ENCODE assay signal across 20 mouse cellular contexts in the genomic region with DNA sequence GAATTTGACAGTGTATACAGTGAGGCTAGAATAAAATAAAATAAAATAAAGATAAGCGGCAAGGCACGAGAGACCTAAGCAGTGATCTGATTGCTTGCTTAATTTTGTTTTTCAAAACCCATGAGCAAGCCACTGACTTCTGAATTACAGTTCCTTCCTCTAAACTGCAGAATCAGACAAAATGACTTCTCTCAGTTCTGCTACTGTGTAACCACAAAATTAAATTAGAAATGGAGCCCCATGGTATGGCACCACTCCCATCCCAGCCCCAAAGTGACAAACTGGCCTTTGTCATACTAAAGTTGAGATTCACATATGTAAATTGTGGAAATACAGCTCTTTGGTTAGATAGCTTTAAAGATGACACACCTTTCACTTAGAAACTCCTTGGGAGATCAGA. TPM values are rescaled to one million over a fixed set of nuclear protein-coding genes. Genes with fewer than 3 reads are reported as not detected.
DNase-seq lines count a peak whose midpoint lies in the region; ATAC-seq and TF ChIP-seq lines count a peak whose summit lies in the region.
"Had no signal": no experiment of that assay in that cellular context is flagged by ENCODE, and none has a peak within 500 bp of the region (broad histone marks: within the 10 kb centered on the region; RNA-seq: fewer than 3 reads in every experiment).

No protein-coding gene starts in this region.

- in situ Hi-C loops in CH12.LX (cut with MboI; ENCODE audit: low pct_ligation_motif_present, low pct_unique_long_range_greater_than_20kb, low sequenced_read_pairs), result loop anchor here (10.0 kb wide), 1 partner anchor 188 kb away; no protein-coding TSS in a partner anchor

- no peaks in the 10 kb centered on the region for H3K27me3 ChIP-seq in CH12.LX (replicated peaks)
- H3K27me3 ChIP-seq in heart, embryonic 12.5 days (replicated peaks), result no peaks in the 10 kb centered on the region
- H3K27me3 ChIP-seq: embryonic facial prominence, embryonic 15.5 days; heart, embryonic 13.5 days; hindbrain, embryonic 15.5 days had no signal

- no peak for TF ChIP-seq POLR2A in CH12.LX (IDR thresholded peaks at IDR 0.05; ENCODE audit: low read depth, low read length)

- ATAC-seq in heart, embryonic 12.5 days (ENCODE audit: insufficient number of reproducible peaks, low FRiP score), result no peak
- ATAC-seq: forebrain, embryonic 14.5 days; inflammation-experienced regulatory T-cells, adult 6 months had no signal

- H3K27ac ChIP-seq in CH12.LX (ENCODE audit: insufficient read depth, low read depth) (no peak overlapping the region), macrophage (peak overlapping the region; percentile 95)
- H3K27ac ChIP-seq in heart, embryonic 12.5 days (ENCODE audit: poor library complexity, severe bottlenecking), result no peak overlapping the region
- H3K27ac ChIP-seq: embryonic facial prominence, embryonic 15.5 days; forebrain, embryonic 10.5 days; heart, embryonic 13.5 days; hindbrain, embryonic 15.5 days had no signal

- H3K79me2 ChIP-seq in CH12.LX (replicated peaks; ENCODE audit: control insufficient read depth, extremely low read depth, insufficient read depth, poor library complexity, severe bottlenecking) (no peaks in the 10 kb centered on the region), macrophage (ENCODE audit: inconsistent target) (no peaks in the 10 kb centered on the region)

- peak; percentile 24 for DNase-seq in CH12.LX (ENCODE audit: extremely low read depth)
- DNase-seq in ZHBTc4 (ENCODE audit: low read depth, low spot score), result peak; percentile 45
- DNase-seq in yolk sac, embryonic 10.5 days (ENCODE audit: low spot score), result no peak
- no peak for DNase-seq in layer of hippocampus, postnatal 36 days
- DNase-seq: adrenal gland, adult 2 months; adrenal gland, postnatal 25 days; cerebellum, adult 2 months; cerebellum, postnatal 10 days; embryo, embryonic 11 days; gastrocnemius, postnatal 10 days; heart, postnatal 36 days had no signal

- dilution Hi-C loops in CH12.LX (cut with MboI; ENCODE audit: extremely low pct_ligation_motif_present, extremely low pct_unique_long_range_greater_than_20kb, low sequenced_read_pairs), result no loop called here

- TF ChIP-seq CTCF in CH12.LX (conservative IDR thresholded peaks at IDR 0.05 in 1 of 2, IDR thresholded peaks at IDR 0.05 in 1 of 2; ENCODE audit: low read depth in 2 of 2, low read length in 2 of 2), result no peak

- WGBS in macrophage (ENCODE audit: missing documents), result 27% methylated on average over 2 of the region's 2 CpGs
- 82% methylated on average over 2 of the region's 2 CpGs for WGBS in heart, embryonic 12.5 days

- H3K9me3 ChIP-seq in CH12.LX (replicated peaks; ENCODE audit: low read length), result no peaks in the 10 kb centered on the region
- H3K9me3 ChIP-seq in heart, embryonic 12.5 days (replicated peaks), result no peaks in the 10 kb centered on the region
- H3K9me3 ChIP-seq: embryonic facial prominence, embryonic 15.5 days; forebrain, embryonic 10.5 days; heart, embryonic 13.5 days; hindbrain, embryonic 15.5 days had no signal

- no peak for TF ChIP-seq EP300 in CH12.LX (IDR thresholded peaks at IDR 0.05; ENCODE audit: low read length)

- H3K36me3 ChIP-seq in CH12.LX (replicated peaks in 1 of 2; ENCODE audit: control insufficient read depth in 1 of 2, insufficient read depth in 1 of 2, low read length in 1 of 2), result peaks cover 19 to 36% of the 10 kb centered on the region in 2 experiments
- peaks cover 17% of the 10 kb centered on the region for H3K36me3 ChIP-seq in macrophage (ENCODE audit: inconsistent target)
- peaks cover 27% of the 10 kb centered on the region for H3K36me3 ChIP-seq in heart, embryonic 12.5 days

- H3K4me1 ChIP-seq in CH12.LX (ENCODE audit: control insufficient read depth in 1 of 2, insufficient read depth in 2 of 2), result peaks cover 0 to 22% of the 10 kb centered on the region in 2 experiments; a peak in 2 of 4 replicates
- no peaks in the 10 kb centered on the region for H3K4me1 ChIP-seq in heart, embryonic 12.5 days (replicated peaks)
- H3K4me1 ChIP-seq: embryonic facial prominence, embryonic 15.5 days; forebrain, embryonic 10.5 days; heart, embryonic 13.5 days; hindbrain, embryonic 15.5 days had no signal

- H3K4me3 ChIP-seq in CH12.LX (replicated peaks in 1 of 3; ENCODE audit: low read depth in 2 of 3, low read length in 2 of 3, poor library complexity in 1 of 3), result no peak overlapping the region
- no peak overlapping the region for H3K4me3 ChIP-seq in macrophage (ENCODE audit: inconsistent target)
- H3K4me3 ChIP-seq in heart, embryonic 12.5 days, result no peak overlapping the region
- H3K4me3 ChIP-seq: embryonic facial prominence, embryonic 15.5 days; erythroblast, embryonic 14.5 days; forebrain, embryonic 10.5 days; heart, embryonic 13.5 days; hindbrain, embryonic 15.5 days had no signal

- H3K4me2 ChIP-seq in CH12.LX (ENCODE audit: insufficient read depth, low read depth, poor library complexity, severe bottlenecking), result no peak overlapping the region
- no peak overlapping the region for H3K4me2 ChIP-seq in heart, embryonic 12.5 days
- H3K4me2 ChIP-seq: embryonic facial prominence, embryonic 15.5 days; heart, embryonic 13.5 days; hindbrain, embryonic 15.5 days had no signal

- TF ChIP-seq RAD21 in CH12.LX (IDR thresholded peaks at IDR 0.05; ENCODE audit: low read depth, low read length), result no peak

- H3K9ac ChIP-seq in CH12.LX (ENCODE audit: insufficient read depth, low read depth), result no peak overlapping the region
- no peak overlapping the region for H3K9ac ChIP-seq in heart, embryonic 12.5 days
- H3K9ac ChIP-seq: embryonic facial prominence, embryonic 15.5 days; heart, embryonic 13.5 days; hindbrain, embryonic 15.5 days had no signal

TF ChIP-seq in CH12.LX, 34 proteins besides CTCF, POLR2A, EP300 and RAD21:
- TF ChIP-seq KAT2A (IDR thresholded peaks at IDR 0.05; ENCODE audit: insufficient replicate concordance, low read length) (no peak), IRF4 (IDR thresholded peaks at IDR 0.05; ENCODE audit: low read depth, low read length) (no peak), HCFC1 (IDR thresholded peaks at IDR 0.05; ENCODE audit: low read depth, low read length) (no peak), JUN (IDR thresholded peaks at IDR 0.05; ENCODE audit: insufficient read depth, low read depth, low read length) (no peak), ELF1 (IDR thresholded peaks at IDR 0.05; ENCODE audit: low read depth, low read length) (no peak), MAFK (IDR thresholded peaks at IDR 0.05; ENCODE audit: insufficient replicate concordance, low read length) (no peak), ZNF384 (IDR thresholded peaks at IDR 0.05; ENCODE audit: low read depth, low read length) (no peak), BHLHE40 (IDR thresholded peaks at IDR 0.05; ENCODE audit: low read depth, low read length) (no peak), SIN3A (IDR thresholded peaks at IDR 0.05; ENCODE audit: low read length) (no peak), ZMIZ1 (IDR thresholded peaks at IDR 0.05; ENCODE audit: low read depth, low read length) (no peak), TCF12 (IDR thresholded peaks at IDR 0.05; ENCODE audit: low read depth, low read length) (no peak), MAZ (IDR thresholded peaks at IDR 0.05; ENCODE audit: low read depth, low read length) (no peak), NRF1 (IDR thresholded peaks at IDR 0.05; ENCODE audit: low read depth, low read length) (no peak), MXI1 (IDR thresholded peaks at IDR 0.05; ENCODE audit: low read depth, low read length) (no peak)

RNA-seq across cellular contexts. Expression of gene Wdr75, which starts 31.8 kb away (rescaled TPM):
- 127 and 141 TPM in 2 replicates for total RNA-seq in CH12.LX (2012; rRNA removed)
- 197 and 204 TPM in 2 replicates for total RNA-seq in CH12.LX (2014; rRNA removed)
- polyA plus RNA-seq in CH12.LX (2012; ENCODE audit: insufficient read length, low read depth), result 208 and 236 TPM in 2 replicates
- total RNA-seq in macrophage (2018; cell fraction: chromatin; rRNA removed), result 10 to 100 TPM in 22 of 26 experiments, 1 to 10 TPM in 4; 5.4 to 42.8 (median 26.5) TPM
- 10 to 100 TPM in 25 of 26 experiments, 1 to 10 TPM in 1; 7.8 to 20.0 (median 15.6) TPM for total RNA-seq in macrophage (2018; cell fraction: cytosol; rRNA removed)
- 10 to 100 TPM in 25 of 26 experiments, 1 to 10 TPM in 1; 9.4 to 83.0 (median 15.8) TPM for total RNA-seq in macrophage (2018; cell fraction: nucleus; rRNA removed)
- polyA plus RNA-seq in macrophage (2018), result 13.0 to 38.3 TPM (median 19.1 TPM) in 3 replicates
- total RNA-seq in layer of hippocampus, postnatal 36 days (2021), result 10 to 100 TPM; 37.9 to 44.2 TPM
- polyA plus RNA-seq in heart, embryonic 12.5 days (2016; fragmentation: Nextera tagmentation; extraction: Ambion mirVana), result 37.4 and 42.9 TPM in 2 replicates

Comparison
In these comparisons a context has a peak if more than half of its experiments do, and no peak if none do; other contexts are left out.
1. DNase-seq: peak in CH12.LX (single experiment) and ZHBTc4 (single experiment); none in yolk sac, embryonic 10.5 days (single experiment) and layer of hippocampus, postnatal 36 days (0 of 2).